Mouse (Mus musculus): ENCODE results near the gene Bpifb1. TPM values are rescaled to one million over a fixed set of nuclear protein-coding genes. Genes with fewer than 3 reads are reported as not detected.

Bpifb1 gene
- 0.29 TPM for polyA plus RNA-seq (2014; fragmentation: Illumina TruSeq; extraction: RNeasy Lipid Tissue Mini Kit (QIAGEN cat#74804))

DNA sequence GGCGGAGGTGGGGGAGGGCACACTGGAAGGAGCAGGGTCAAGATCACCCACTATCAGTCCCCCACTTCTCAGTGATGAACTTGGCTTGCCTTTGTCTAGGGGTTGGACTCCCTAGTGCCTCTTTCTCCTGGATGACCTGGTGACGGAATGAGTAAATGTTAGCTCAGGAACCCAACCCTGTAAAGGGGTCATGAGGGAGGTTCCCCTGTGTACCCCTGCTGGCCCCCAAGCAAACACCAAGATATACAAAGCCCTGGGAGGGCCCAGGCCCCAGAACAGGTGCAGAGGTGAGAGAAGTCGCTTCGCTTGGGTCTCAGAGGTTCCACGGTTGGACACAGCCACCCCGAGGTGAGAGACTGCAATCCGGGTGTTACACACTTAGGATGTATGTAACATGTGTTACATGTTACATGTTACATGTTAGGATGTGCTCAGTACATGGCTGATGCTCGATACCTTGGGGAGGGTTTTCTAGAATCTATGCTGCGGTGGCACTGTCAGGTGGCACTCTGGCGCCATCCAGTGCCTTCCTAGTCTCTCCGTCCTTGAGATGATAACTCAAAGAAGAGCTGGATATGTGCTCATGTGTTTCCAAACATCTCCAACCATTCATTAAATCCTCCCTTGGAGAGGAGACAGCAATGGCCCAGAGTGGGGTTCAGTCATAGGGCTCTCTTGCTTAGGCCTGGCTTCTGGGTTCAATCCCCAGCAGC, at the start of gene Bpifb1:
TSS of gene Bpifb1 (plus strand) at position 273 of the 713 bp plus-strand sequence.

GRCm38 (mm10) chr2:154142580-154142979, 48.0 kb upstream of the Bpifb1 start, which contains the start of gene Bpifa1:
Gene Bpifa1 (plus strand): TSS chr2:154142880.

DNA sequence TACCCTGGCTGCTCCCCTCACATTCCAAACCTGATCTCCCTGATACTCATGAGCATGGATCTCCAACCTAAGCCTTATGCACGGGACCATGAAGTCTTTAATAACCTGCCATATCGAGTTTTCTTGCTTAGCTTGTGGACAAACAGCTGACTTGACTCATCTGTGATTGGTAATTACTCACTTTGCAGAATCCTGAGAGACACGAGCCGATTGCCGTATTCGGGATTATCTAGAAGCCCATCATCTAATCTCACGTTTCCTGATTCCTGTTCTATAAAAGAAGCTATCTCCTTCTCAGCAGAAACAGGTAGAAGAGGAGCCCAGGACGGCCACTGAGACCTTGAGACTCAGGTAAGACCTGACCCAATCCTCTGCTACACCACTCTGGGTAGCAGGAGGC, 28.3 kb upstream of the Bpifb1 start, which contains the start of gene Bpifa5:
TSS of gene Bpifa5 (plus strand) at position 301 of the 400 bp plus-strand sequence.

DNA sequence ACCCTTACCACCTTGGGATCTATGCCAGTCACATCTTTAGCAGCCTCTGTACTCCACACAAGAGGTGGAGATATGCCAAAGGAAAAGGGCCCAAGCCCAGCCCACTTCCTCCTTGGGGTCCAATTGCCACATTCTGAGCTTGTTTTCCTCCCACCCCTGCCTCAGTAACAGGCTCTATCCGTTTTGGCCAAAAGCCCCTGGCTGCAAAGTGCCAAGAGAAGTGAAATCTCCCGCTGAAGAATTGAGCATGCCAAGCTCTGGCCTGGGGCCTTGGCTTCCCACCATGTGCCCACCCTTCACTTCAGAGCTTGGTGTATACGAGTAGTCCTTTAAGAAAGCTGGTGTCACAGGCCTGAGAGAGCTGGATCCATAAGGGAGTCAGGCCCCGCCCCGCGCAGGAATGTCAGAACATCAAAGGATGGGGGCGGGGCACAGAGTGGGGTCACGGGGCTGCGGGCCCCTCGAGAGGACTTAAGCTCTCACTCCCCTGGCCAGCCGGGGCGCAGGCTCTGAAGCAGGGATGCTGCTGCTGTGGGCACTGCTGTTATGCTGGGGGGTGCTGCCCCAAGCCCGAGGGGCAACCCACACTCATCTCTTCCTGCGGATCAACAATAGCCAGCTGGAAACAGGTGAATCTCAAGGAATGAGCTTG, 32.8 kb downstream of the Bpifb1 start, which contains the start of gene Bpifb5:
TSS of gene Bpifb5 (plus strand) at position 478 of the 652 bp plus-strand sequence.

GRCm38 (mm10) chr2:154257554-154257953, 66.9 kb downstream of the Bpifb1 start, which contains the start of gene Bpifb9a:
Gene Bpifb9a (plus strand): TSS chr2:154257854.

Other genes with a start within 250 kb of the Bpifb1 start
- gene Bpifa6, start 215.9 kb upstream of the Bpifb1 start, polyA plus RNA-seq (2014; fragmentation: Illumina TruSeq; extraction: RNeasy Lipid Tissue Mini Kit (QIAGEN cat#74804)), result 0.48 TPM
- gene Bpifa2, start 182.6 kb upstream of the Bpifb1 start, polyA plus RNA-seq (2014; fragmentation: Illumina TruSeq; extraction: RNeasy Lipid Tissue Mini Kit (QIAGEN cat#74804)), result 3.3 TPM
- not detected for gene Bpifa3, start 60.5 kb upstream of the Bpifb1 start, polyA plus RNA-seq (2014; fragmentation: Illumina TruSeq; extraction: RNeasy Lipid Tissue Mini Kit (QIAGEN cat#74804))
- not detected for gene Bpifa1, start 47.9 kb upstream of the Bpifb1 start, polyA plus RNA-seq (2014; fragmentation: Illumina TruSeq; extraction: RNeasy Lipid Tissue Mini Kit (QIAGEN cat#74804))
- gene Bpifa5, start 28.2 kb upstream of the Bpifb1 start, polyA plus RNA-seq (2014; fragmentation: Illumina TruSeq; extraction: RNeasy Lipid Tissue Mini Kit (QIAGEN cat#74804)), result not detected
- 2.6 TPM for gene Bpifb5, start 32.9 kb downstream of the Bpifb1 start, polyA plus RNA-seq (2014; fragmentation: Illumina TruSeq; extraction: RNeasy Lipid Tissue Mini Kit (QIAGEN cat#74804))
- not detected for gene Bpifb9a, start 67.0 kb downstream of the Bpifb1 start, polyA plus RNA-seq (2014; fragmentation: Illumina TruSeq; extraction: RNeasy Lipid Tissue Mini Kit (QIAGEN cat#74804))
- not detected for gene Bpifb9b, start 116.4 kb downstream of the Bpifb1 start, polyA plus RNA-seq (2014; fragmentation: Illumina TruSeq; extraction: RNeasy Lipid Tissue Mini Kit (QIAGEN cat#74804))
- gene Cdk5rap1, start 182.2 kb downstream of the Bpifb1 start, polyA plus RNA-seq (2014; fragmentation: Illumina TruSeq; extraction: RNeasy Lipid Tissue Mini Kit (QIAGEN cat#74804)), result 8.2 TPM
- gene Snta1, start 217.3 kb downstream of the Bpifb1 start, polyA plus RNA-seq (2014; fragmentation: Illumina TruSeq; extraction: RNeasy Lipid Tissue Mini Kit (QIAGEN cat#74804)), result not detected
- gene Cbfa2t2, start 245.7 kb downstream of the Bpifb1 start, polyA plus RNA-seq (2014; fragmentation: Illumina TruSeq; extraction: RNeasy Lipid Tissue Mini Kit (QIAGEN cat#74804)), result 26.1 TPM

All from ovary, adult 10 weeks (tissue).